Mouse (Mus musculus) limb, embryonic 11.5 days (tissue): ENCODE measurements at regions not wholly inside any gene's neighbourhood (a gene's known extent, or its start where the extent isn't known, plus 50 kb on each side); places are given as distances from the start of the nearest gene placed in this dataset.

Experiments used
- ATAC-seq: fragments of 200-750 bp; cut with Nextera tagmentation; 2 replicates; pipeline ENCODE4 v1.8.0; 2017; ENCODE audit warnings: low read depth; ENCODE audit not compliant: insufficient number of reproducible peaks, low FRiP score, low TSS enrichment
- DNase-seq: peaks from one replicate; pipeline ENCODE4 v3.0.0-alpha.2; 2015; ENCODE audit warnings: low spot score
- H3K27ac ChIP-seq: fragments of 300-500 bp; sonication (generic); replicated peaks from 2 replicates; pipeline ENCODE4 v1.5.1; 2014; ENCODE audit warnings: low read depth, mild to moderate bottlenecking, low read length
- H3K27me3 ChIP-seq: fragments of 300-500 bp; sonication (generic); 2 replicates; pipeline ENCODE4 v1.6.1; 2014; ENCODE audit warnings: mild to moderate bottlenecking, low read length, mixed read lengths; ENCODE audit not compliant: control insufficient read depth, insufficient read depth
- H3K36me3 ChIP-seq: fragments of 300-500 bp; sonication (generic); 2 replicates; pipeline ENCODE4 v1.6.1; 2014; ENCODE audit warnings: mild to moderate bottlenecking, low read length, moderate library complexity, mixed read lengths; ENCODE audit not compliant: control insufficient read depth, insufficient read depth
- H3K4me1 ChIP-seq: fragments of 300-500 bp; sonication (generic); 2 replicates; pipeline ENCODE4 v1.6.1; 2014; ENCODE audit warnings: low read length, mixed read lengths; ENCODE audit not compliant: control insufficient read depth, insufficient read depth
- H3K4me2 ChIP-seq: fragments of 300-500 bp; sonication (generic); 2 replicates; pipeline ENCODE4 v1.6.1; 2014; ENCODE audit warnings: low read depth, mild to moderate bottlenecking, moderate library complexity; ENCODE audit not compliant: severe bottlenecking
- H3K4me3 ChIP-seq: fragments of 300-500 bp; sonication (generic); 2 replicates; pipeline ENCODE4 v1.5.1; 2014; ENCODE audit warnings: low read depth, low read length
- H3K9ac ChIP-seq: fragments of 300-500 bp; sonication (generic); 2 replicates; pipeline ENCODE4 v1.6.1; 2014; ENCODE audit warnings: mild to moderate bottlenecking, low read length
- H3K9me3 ChIP-seq: fragments of 300-500 bp; sonication (generic); 2 replicates; pipeline ENCODE4 v1.6.1; 2016; ENCODE audit warnings: low read length; ENCODE audit not compliant: control insufficient read depth
- WGBS: fragments of 180-500 bp; shearing (Covaris S2); extraction: QIAGEN DNeasy Blood & Tissue Kit; methylation state at CpG from one replicate; pipeline ENCODE4 v1.1.7; 2014; 5-methylcytosine and 5-hydroxymethylcytosine counted together

DNA sequence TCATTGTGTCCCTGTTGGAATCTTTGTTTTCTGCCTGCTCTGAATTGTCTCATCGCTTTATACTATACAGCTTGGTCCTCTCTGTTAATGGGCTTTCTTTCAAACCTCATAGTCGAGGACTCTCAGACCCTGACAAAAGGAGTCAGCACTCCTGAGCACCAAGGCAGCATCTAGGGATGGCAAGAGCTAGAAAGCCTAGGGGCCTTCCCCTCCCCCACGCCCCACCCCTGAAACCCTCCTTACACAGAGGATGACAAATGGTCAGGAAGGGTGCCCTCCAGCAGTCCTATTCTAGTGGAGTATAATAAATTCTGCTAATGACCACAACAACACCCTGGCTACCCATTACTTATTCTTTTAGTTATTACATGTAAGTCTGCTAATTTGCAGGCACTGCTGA, 74.4 kb downstream of the Tbx19 start:
- H3K36me3 ChIP-seq = no peaks in the 10 kb centered on the region
- WGBS = 70% methylated on average over 3 of the region's 3 CpGs
- no peak overlapping the region for H3K4me3 ChIP-seq
- DNase-seq (no peak), ATAC-seq (no peak)
- no peak overlapping the region for H3K9ac ChIP-seq
- H3K27me3 ChIP-seq = no peaks in the 10 kb centered on the region
- no peaks in the 10 kb centered on the region for H3K4me1 ChIP-seq
- H3K4me2 ChIP-seq = no peak overlapping the region
- no peak overlapping the region for H3K27ac ChIP-seq
- H3K9me3 ChIP-seq = no peaks in the 10 kb centered on the region

DNA sequence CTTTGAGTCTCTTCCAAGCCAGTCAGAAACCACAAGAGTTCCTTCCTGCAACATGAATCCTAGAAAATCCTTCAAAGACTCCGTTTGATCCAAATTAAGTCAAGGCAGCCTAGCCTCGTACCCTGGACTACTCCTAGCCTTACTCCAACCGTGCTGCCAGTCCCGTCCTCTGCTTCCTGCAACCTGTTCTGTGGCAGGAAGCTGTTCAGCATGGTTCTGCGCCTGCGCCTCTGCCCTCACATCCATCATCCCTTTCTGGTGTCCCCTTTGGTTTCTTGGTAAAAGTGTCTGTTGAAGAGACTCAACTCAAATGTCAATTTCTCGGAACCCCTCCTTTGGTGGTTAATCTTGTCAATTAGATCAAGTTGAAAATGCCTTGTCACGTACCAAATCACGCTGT, 75.8 kb downstream of the Tbx19 start:
- WGBS = 82% methylated on average over 9 of the region's 9 CpGs
- no peak overlapping the region for H3K27ac ChIP-seq
- H3K4me1 ChIP-seq = no peaks in the 10 kb centered on the region
- H3K9ac ChIP-seq = no peak overlapping the region
- H3K4me2 ChIP-seq = no peak overlapping the region
- H3K27me3 ChIP-seq = no peaks in the 10 kb centered on the region
- H3K4me3 ChIP-seq = no peak overlapping the region
- H3K36me3 ChIP-seq = no peaks in the 10 kb centered on the region
- no peaks in the 10 kb centered on the region for H3K9me3 ChIP-seq
- DNase-seq (no peak), ATAC-seq (no peak)

DNA sequence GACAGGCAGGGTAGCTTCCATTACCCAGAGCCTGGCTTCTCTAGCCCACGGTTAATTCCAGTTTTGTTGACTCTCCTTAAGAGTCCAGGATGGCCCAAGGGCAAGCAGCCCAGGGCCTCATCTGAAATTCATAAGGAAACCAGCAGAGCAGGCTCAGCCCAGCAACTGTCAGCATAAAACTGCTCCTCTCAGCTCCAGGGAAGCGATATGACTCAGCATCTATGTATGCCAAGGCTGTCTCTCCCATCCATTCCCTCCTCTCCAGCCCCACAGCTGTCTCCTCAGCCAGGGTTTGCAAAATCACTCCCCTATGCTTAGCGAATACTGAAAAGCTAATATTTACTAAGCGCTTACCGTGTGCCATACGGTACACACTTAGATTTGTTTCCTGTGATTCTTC, 76.4 kb downstream of the Tbx19 start:
- no peak for DNase-seq
- Histone ChIP-seq H3K27ac (no peak overlapping the region), H3K36me3 (no peaks in the 10 kb centered on the region), H3K27me3 (no peaks in the 10 kb centered on the region), H3K9me3 (no peaks in the 10 kb centered on the region), H3K9ac (no peak overlapping the region), H3K4me1 (no peaks in the 10 kb centered on the region), H3K4me2 (no peak overlapping the region), H3K4me3 (no peak overlapping the region)
- WGBS = 88% methylated on average over 6 of the region's 6 CpGs
- no peak for ATAC-seq

GRCm38 (mm10) chr1:165080351-165080750, 80.2 kb downstream of the Tbx19 start:
- ATAC-seq (no peak), DNase-seq (no peak)
- no peaks in the 10 kb centered on the region for H3K9me3 ChIP-seq
- no peak overlapping the region for H3K27ac ChIP-seq
- no peaks in the 10 kb centered on the region for H3K27me3 ChIP-seq
- H3K4me3 ChIP-seq = no peak overlapping the region
- 90% methylated on average over 9 of the region's 9 CpGs for WGBS
- H3K4me1 ChIP-seq = no peaks in the 10 kb centered on the region
- no peak overlapping the region for H3K4me2 ChIP-seq
- no peak overlapping the region for H3K9ac ChIP-seq
- no peaks in the 10 kb centered on the region for H3K36me3 ChIP-seq

GRCm38 (mm10) chr1:165077313-165077712, 83.3 kb downstream of the Tbx19 start:
- 90% methylated on average over 4 of the region's 4 CpGs for WGBS
- H3K27ac ChIP-seq = no peak overlapping the region
- no peaks in the 10 kb centered on the region for H3K36me3 ChIP-seq
- no peak overlapping the region for H3K9ac ChIP-seq
- no peaks in the 10 kb centered on the region for H3K27me3 ChIP-seq
- H3K4me1 ChIP-seq = no peaks in the 10 kb centered on the region
- no peaks in the 10 kb centered on the region for H3K9me3 ChIP-seq
- no peak for ATAC-seq
- no peak overlapping the region for H3K4me2 ChIP-seq
- no peak overlapping the region for H3K4me3 ChIP-seq
- no peak for DNase-seq

- no peaks in the 10 kb centered on the region for H3K36me3 ChIP-seq
- no peak overlapping the region for H3K4me3 ChIP-seq
- ATAC-seq (no peak; the same call in 1 of the 2 replicates), DNase-seq (no peak)
- H3K4me2 ChIP-seq = no peak overlapping the region
- H3K9ac ChIP-seq = no peak overlapping the region
- no peaks in the 10 kb centered on the region for H3K4me1 ChIP-seq
- no peak overlapping the region for H3K27ac ChIP-seq
- no peaks in the 10 kb centered on the region for H3K9me3 ChIP-seq
- no peaks in the 10 kb centered on the region for H3K27me3 ChIP-seq
- whole genome bisulfite sequencing = 60% methylated on average over 5 of the region's 5 CpGs
Measured at GRCm38 (mm10) chr1:165075301-165076082, 85.1 kb downstream of the Tbx19 start.

- Histone ChIP-seq H3K9me3 (no peaks in the 10 kb centered on the region), H3K36me3 (no peaks in the 10 kb centered on the region), H3K27me3 (no peaks in the 10 kb centered on the region), H3K4me2 (no peak overlapping the region), H3K4me3 (no peak overlapping the region), H3K4me1 (no peaks in the 10 kb centered on the region), H3K9ac (no peak overlapping the region), H3K27ac (no peak overlapping the region)
- ATAC-seq (no peak), DNase-seq (no peak)
- WGBS = 94% methylated on average over 4 of the region's 4 CpGs
Measured at GRCm38 (mm10) chr1:165071831-165072491, 88.6 kb downstream of the Tbx19 start.

DNA sequence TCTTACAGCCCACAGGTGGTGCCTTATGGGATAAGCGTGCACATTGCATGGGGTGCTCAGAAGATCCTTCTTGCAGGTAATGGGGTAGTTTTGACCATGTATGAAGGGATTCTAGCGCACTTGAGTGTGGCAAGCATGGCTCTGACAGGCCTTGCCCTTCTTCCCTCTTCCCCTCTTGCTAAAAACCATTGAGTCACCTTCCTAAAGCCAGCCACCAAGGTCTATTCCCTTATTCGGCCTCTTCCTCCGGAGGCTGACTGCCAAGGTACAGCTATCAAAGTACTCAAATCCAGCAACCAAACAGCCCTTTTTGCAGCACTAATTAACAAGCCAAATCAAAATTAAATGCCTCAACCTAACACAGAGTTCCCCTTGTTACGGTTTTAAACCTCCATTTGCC, 95.6 kb downstream of the Tbx19 start:
- DNase-seq (no peak), ATAC-seq (no peak)
- H3K36me3 ChIP-seq = no peaks in the 10 kb centered on the region
- H3K9me3 ChIP-seq = no peaks in the 10 kb centered on the region
- no peaks in the 10 kb centered on the region for H3K27me3 ChIP-seq
- H3K9ac ChIP-seq = no peak overlapping the region
- 89% methylated on average over 5 of the region's 5 CpGs for WGBS
- H3K27ac ChIP-seq = no peak overlapping the region
- H3K4me2 ChIP-seq = no peak overlapping the region
- H3K4me3 ChIP-seq = no peak overlapping the region
- H3K4me1 ChIP-seq = no peaks in the 10 kb centered on the region
